Mouse (Mus musculus) ES-Bruce4 (cell line): Measurements from ENCODE around the gene Glis2. TPM values are rescaled to one million over a fixed set of nuclear protein-coding genes. Genes with fewer than 3 reads are reported as not detected.
"Not testable (repeated sequence)": the region's sequence is repeated elsewhere in the genome, so short reads cannot be mapped to it uniquely, and the experiment has no call there.

ENCODE experiments used
- H3K27ac ChIP-seq: 2 replicates; pipeline ENCODE4 v1.5.1; 2012; ENCODE audit warnings: low read length, inconsistent platforms; ENCODE audit not compliant: insufficient read depth
- H3K27me3 ChIP-seq: 2 replicates; pipeline ENCODE4 v1.6.1; 2012; ENCODE audit warnings: mild to moderate bottlenecking, low read length, inconsistent platforms; ENCODE audit not compliant: control insufficient read depth, poor library complexity, insufficient read depth, severe bottlenecking
- H3K36me3 ChIP-seq: 2 replicates; pipeline ENCODE4 v1.6.1; 2012; ENCODE audit warnings: inconsistent platforms, mild to moderate bottlenecking, low read length, moderate library complexity; ENCODE audit not compliant: control insufficient read depth, poor library complexity, insufficient read depth, severe bottlenecking
- H3K4me1 ChIP-seq: one replicate; pipeline ENCODE4 v1.8.1; 2011; ENCODE audit warnings: low read length; ENCODE audit not compliant: control insufficient read depth, insufficient read depth
- H3K4me3 ChIP-seq: 2 replicates; pipeline ENCODE4 v1.5.1; 2011; ENCODE audit warnings: low read depth, mild to moderate bottlenecking, low read length
- H3K9ac ChIP-seq: 2 replicates; pipeline ENCODE4 v1.6.1; 2012; ENCODE audit warnings: low read depth, mild to moderate bottlenecking, inconsistent platforms; ENCODE audit not compliant: poor library complexity, severe bottlenecking
- H3K9me3 ChIP-seq: replicated peaks from 2 replicates; pipeline ENCODE4 v1.6.1; 2012; ENCODE audit warnings: mild to moderate bottlenecking, low read length, inconsistent platforms; ENCODE audit not compliant: control insufficient read depth, poor library complexity, insufficient read depth, severe bottlenecking
- CTCF ChIP-seq: IDR thresholded peaks from one replicate; pipeline ENCODE4 v1.8.1; 2011; ENCODE audit warnings: low read depth, low read length
- EP300 ChIP-seq: IDR thresholded peaks from 2 replicates; pipeline ENCODE4 v1.6.1; 2011; ENCODE audit warnings: low read depth, low read length; ENCODE audit not compliant: insufficient read depth
- POLR2A ChIP-seq: IDR thresholded peaks from one replicate; pipeline ENCODE4 v1.8.1; 2011; ENCODE audit warnings: low read length; ENCODE audit not compliant: insufficient read depth
- polyA plus RNA-seq: library from polyadenylated mRNA; stranded (reverse); fragments of >200 nt; gene quantifications from 2 replicates; pipeline ENCODE4 v1.2.4, GENCODE M21; 2011; ENCODE audit warnings: low read depth; ENCODE audit not compliant: missing spikeins, insufficient read depth, insufficient read length

Gene Glis2
- polyA plus RNA-seq, 1 experiment: 31.2 TPM

DNA sequence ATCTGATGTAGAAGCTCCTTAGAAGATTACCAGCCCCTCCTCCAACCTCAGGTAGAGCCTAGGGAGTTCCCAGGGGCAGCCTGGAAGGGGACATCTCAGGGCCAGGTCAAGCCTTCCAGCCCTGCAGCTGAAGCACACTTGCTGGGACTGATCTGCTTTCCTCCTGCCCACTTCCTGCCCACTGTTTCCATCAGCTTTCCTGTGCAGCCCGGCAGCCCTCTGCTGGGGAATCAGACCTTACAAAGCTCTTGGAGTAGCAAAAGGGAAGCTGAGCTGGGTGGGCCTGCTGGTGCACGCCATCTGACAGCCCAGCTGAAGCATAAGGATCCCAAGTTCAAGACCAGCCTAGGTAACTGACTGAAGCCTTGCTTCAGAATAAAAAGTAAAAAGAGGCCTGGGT lies 17.6 kb upstream of the Glis2 start:
- Histone ChIP-seq H3K4me3 (no peak overlapping the region), H3K27me3 (no peaks in the 10 kb centered on the region), H3K27ac (no peak overlapping the region), H3K4me1 (peaks cover 2% of the 10 kb centered on the region), H3K36me3 (no peaks in the 10 kb centered on the region), H3K9me3 (no peaks in the 10 kb centered on the region), H3K9ac (no peak overlapping the region)
- TF ChIP-seq EP300 (no peak), CTCF (no peak), POLR2A (no peak)

- H3K27ac ChIP-seq: no peak overlapping the region
- H3K4me1 ChIP-seq: peaks cover 2% of the 10 kb centered on the region
- no peak overlapping the region for H3K9ac ChIP-seq
- H3K9me3 ChIP-seq: no peaks in the 10 kb centered on the region
- no peak overlapping the region for H3K4me3 ChIP-seq
- no peaks in the 10 kb centered on the region for H3K36me3 ChIP-seq
- H3K27me3 ChIP-seq: no peaks in the 10 kb centered on the region
- TF ChIP-seq CTCF: no peak
- TF ChIP-seq EP300: no peak
- TF ChIP-seq POLR2A: no peak
Measured at GRCm38 (mm10) chr16:4578630-4579029, 15.9 kb upstream of the Glis2 start.

- not testable (repeated sequence) for H3K4me3 ChIP-seq, H3K9ac ChIP-seq, H3K4me1 ChIP-seq, H3K9me3 ChIP-seq, H3K27ac ChIP-seq, H3K27me3 ChIP-seq, H3K36me3 ChIP-seq
Measured at GRCm38 (mm10) chr16:4581179-4581578, 13.3 kb upstream of the Glis2 start.

GRCm38 (mm10) chr16:4583807-4584206 lies 10.7 kb upstream of the Glis2 start:
- peaks cover 9% of the 10 kb centered on the region for H3K4me1 ChIP-seq

GRCm38 (mm10) chr16:4584438-4584837 lies 10.1 kb upstream of the Glis2 start:
- Histone ChIP-seq H3K27ac (no peak overlapping the region), H3K9ac (no peak overlapping the region), H3K27me3 (no peaks in the 10 kb centered on the region), H3K9me3 (no peaks in the 10 kb centered on the region), H3K4me1 (peaks cover 7% of the 10 kb centered on the region), H3K4me3 (no peak overlapping the region), H3K36me3 (no peaks in the 10 kb centered on the region)
- TF ChIP-seq CTCF: no peak
- no peak for TF ChIP-seq EP300

More at GRCm38 (mm10) chr16:4583807-4584206, 10.7 kb upstream of the Glis2 start:
- TF ChIP-seq CTCF (no peak), EP300 (no peak), POLR2A (no peak)
- no peaks in the 10 kb centered on the region for H3K9me3 ChIP-seq
- H3K4me3 ChIP-seq: no peak overlapping the region
- no peaks in the 10 kb centered on the region for H3K36me3 ChIP-seq
- no peak overlapping the region for H3K9ac ChIP-seq
- no peak overlapping the region for H3K27ac ChIP-seq
- no peaks in the 10 kb centered on the region for H3K27me3 ChIP-seq

DNA sequence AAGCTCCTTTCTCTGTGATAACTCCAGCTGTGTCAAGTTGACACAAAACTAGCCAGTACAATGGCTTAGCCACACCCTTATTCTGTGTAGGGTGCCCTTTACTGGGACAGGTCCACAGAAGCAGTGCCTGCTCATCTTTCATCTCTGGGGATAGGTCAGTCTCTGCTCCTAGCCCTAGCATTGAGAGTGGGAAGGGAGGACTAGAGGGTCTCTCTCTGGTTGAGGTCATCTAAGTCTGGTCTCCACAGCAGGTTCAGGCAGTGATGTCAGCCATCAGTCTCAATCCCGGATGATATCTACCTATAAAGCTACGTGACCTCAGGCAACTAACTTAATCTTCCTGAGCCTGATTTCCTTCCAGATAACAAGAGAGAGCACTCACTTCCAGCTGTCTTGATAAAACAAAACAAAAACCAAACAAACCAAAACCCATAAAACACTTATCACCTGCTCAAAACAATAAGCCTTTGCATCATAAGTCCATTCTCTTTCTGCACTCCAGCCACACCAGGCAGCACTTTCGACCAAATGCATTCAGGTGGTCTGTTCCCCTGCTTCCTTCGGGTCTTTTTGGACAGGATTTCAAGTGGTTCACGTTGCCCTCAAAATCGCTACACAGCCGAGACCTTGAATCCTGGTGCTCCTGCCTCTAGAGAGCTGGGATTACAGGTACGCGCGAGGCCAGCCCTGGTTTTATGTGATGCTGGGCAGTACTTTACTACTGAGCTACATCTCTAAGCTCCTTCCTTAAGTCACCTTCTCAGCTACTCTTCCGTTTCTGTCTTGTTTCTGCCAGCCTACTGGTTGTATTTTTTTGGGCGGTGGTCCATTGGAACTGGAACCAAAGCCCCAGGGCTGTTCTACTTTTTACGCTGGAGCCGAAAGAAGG lies 8.6 kb upstream of the Glis2 start:
- H3K9me3 ChIP-seq: no peaks in the 10 kb centered on the region
- H3K4me3 ChIP-seq: peak overlapping the region; percentile 36
- no peaks in the 10 kb centered on the region for H3K36me3 ChIP-seq
- peaks cover 7% of the 10 kb centered on the region for H3K4me1 ChIP-seq
- TF ChIP-seq EP300: no peak
- no peak for TF ChIP-seq POLR2A
- no peaks in the 10 kb centered on the region for H3K27me3 ChIP-seq
- H3K9ac ChIP-seq: 0 out of 2 replicates have a peak overlapping the region, but pooled peaks have one; percentile 21
- peak overlapping the region; percentile 70 for H3K27ac ChIP-seq
